Mouse (Mus musculus): Measurements from ENCODE around the gene Ano2. TPM values are rescaled to one million over a fixed set of nuclear protein-coding genes. Genes with fewer than 3 reads are reported as not detected.

Gene Ano2
- polyA plus RNA-seq, 1 experiment from 2014 or later = 0.34 TPM

- Histone ChIP-seq H3K27me3 (no peaks in the 10 kb centered on the region), H3K9ac (no peak overlapping the region), H3K9me3 (no peaks in the 10 kb centered on the region), H3K4me1 (no peaks in the 10 kb centered on the region), H3K4me2 (no peak overlapping the region), H3K27ac (no peak overlapping the region), H3K36me3 (no peaks in the 10 kb centered on the region), H3K4me3 (no peak overlapping the region)
- ATAC-seq (ENCODE audit: insufficient number of reproducible peaks, insufficient read depth, low FRiP score, low TSS enrichment, low read depth) = no peak
- 72% methylated on average over 4 of the region's 4 CpGs for WGBS
Observed at GRCm38 (mm10) chr6:125851196-125851595, 161.0 kb downstream of the Ano2 start.

GRCm38 (mm10) chr6:125858294-125858693 lies 168.1 kb downstream of the Ano2 start:
- 30% methylated on average over 1 of the region's 1 CpGs for WGBS
- Histone ChIP-seq H3K27ac (no peak overlapping the region), H3K4me2 (no peak overlapping the region), H3K4me3 (no peak overlapping the region), H3K9ac (no peak overlapping the region), H3K36me3 (no peaks in the 10 kb centered on the region), H3K27me3 (no peaks in the 10 kb centered on the region), H3K4me1 (no peaks in the 10 kb centered on the region), H3K9me3 (no peaks in the 10 kb centered on the region)
- no peak for ATAC-seq (ENCODE audit: insufficient number of reproducible peaks, insufficient read depth, low FRiP score, low TSS enrichment, low read depth)

GRCm38 (mm10) chr6:125868516-125868915 lies 178.3 kb downstream of the Ano2 start:
- Histone ChIP-seq H3K4me3 (no peak overlapping the region), H3K9ac (no peak overlapping the region), H3K4me1 (no peaks in the 10 kb centered on the region), H3K36me3 (no peaks in the 10 kb centered on the region), H3K4me2 (no peak overlapping the region), H3K27ac (no peak overlapping the region), H3K9me3 (no peaks in the 10 kb centered on the region), H3K27me3 (0 out of 2 replicates have a peak, but pooled peaks cover 3% of the 10 kb centered on the region)
- ATAC-seq (ENCODE audit: insufficient number of reproducible peaks, insufficient read depth, low FRiP score, low TSS enrichment, low read depth) = no peak
- WGBS = 32% methylated on average over 2 of the region's 2 CpGs

GRCm38 (mm10) chr6:125871482-125871881 lies 181.3 kb downstream of the Ano2 start:
- no peaks in the 10 kb centered on the region for H3K4me1 ChIP-seq
- no peak overlapping the region for H3K27ac ChIP-seq
- ATAC-seq (ENCODE audit: insufficient number of reproducible peaks, insufficient read depth, low FRiP score, low TSS enrichment, low read depth) = no peak
- H3K4me3 ChIP-seq = no peak overlapping the region
- H3K9ac ChIP-seq = no peak overlapping the region
- no peak overlapping the region for H3K4me2 ChIP-seq
- H3K36me3 ChIP-seq = no peaks in the 10 kb centered on the region
- 81% methylated on average over 4 of the region's 4 CpGs for WGBS
- H3K27me3 ChIP-seq = 0 out of 2 replicates have a peak, but pooled peaks cover 3% of the 10 kb centered on the region
- H3K9me3 ChIP-seq = no peaks in the 10 kb centered on the region

GRCm38 (mm10) chr6:125874742-125875141 lies 184.5 kb downstream of the Ano2 start:
- H3K4me3 ChIP-seq = no peak overlapping the region
- H3K27ac ChIP-seq = no peak overlapping the region
- H3K9me3 ChIP-seq = no peaks in the 10 kb centered on the region
- no peak for ATAC-seq (ENCODE audit: insufficient number of reproducible peaks, insufficient read depth, low FRiP score, low TSS enrichment, low read depth)
- H3K36me3 ChIP-seq = no peaks in the 10 kb centered on the region
- H3K27me3 ChIP-seq = 0 out of 2 replicates have a peak, but pooled peaks cover 3% of the 10 kb centered on the region
- no peak overlapping the region for H3K4me2 ChIP-seq
- H3K9ac ChIP-seq = no peak overlapping the region
- H3K4me1 ChIP-seq = no peaks in the 10 kb centered on the region
- 84% methylated on average over 6 of the region's 6 CpGs for WGBS

- Histone ChIP-seq H3K4me1 (no peaks in the 10 kb centered on the region), H3K27ac (no peak overlapping the region), H3K4me2 (no peak overlapping the region), H3K9me3 (no peaks in the 10 kb centered on the region), H3K27me3 (no peaks in the 10 kb centered on the region), H3K9ac (no peak overlapping the region), H3K36me3 (no peaks in the 10 kb centered on the region), H3K4me3 (no peak overlapping the region)
- ATAC-seq (ENCODE audit: insufficient number of reproducible peaks, insufficient read depth, low FRiP score, low TSS enrichment, low read depth) = no peak
- 89% methylated on average over 1 of the region's 1 CpGs for WGBS
Observed at GRCm38 (mm10) chr6:125876884-125877283, 186.7 kb downstream of the Ano2 start.

GRCm38 (mm10) chr6:125878671-125879070 lies 188.5 kb downstream of the Ano2 start:
- Histone ChIP-seq H3K4me1 (no peaks in the 10 kb centered on the region), H3K9me3 (no peaks in the 10 kb centered on the region), H3K4me3 (no peak overlapping the region), H3K27me3 (no peaks in the 10 kb centered on the region), H3K36me3 (no peaks in the 10 kb centered on the region), H3K4me2 (no peak overlapping the region), H3K27ac (no peak overlapping the region), H3K9ac (no peak overlapping the region)
- 62% methylated on average over 2 of the region's 2 CpGs for WGBS
- no peak for ATAC-seq (ENCODE audit: insufficient number of reproducible peaks, insufficient read depth, low FRiP score, low TSS enrichment, low read depth)

GRCm38 (mm10) chr6:125879306-125879705 lies 189.1 kb downstream of the Ano2 start:
- no peak for ATAC-seq (ENCODE audit: insufficient number of reproducible peaks, insufficient read depth, low FRiP score, low TSS enrichment, low read depth)
- Histone ChIP-seq H3K9ac (no peak overlapping the region), H3K4me2 (no peak overlapping the region), H3K4me3 (no peak overlapping the region), H3K36me3 (no peaks in the 10 kb centered on the region), H3K27ac (no peak overlapping the region), H3K9me3 (no peaks in the 10 kb centered on the region), H3K27me3 (no peaks in the 10 kb centered on the region), H3K4me1 (no peaks in the 10 kb centered on the region)
- WGBS = 88% methylated on average over 7 of the region's 7 CpGs

GRCm38 (mm10) chr6:125888596-125888995 lies 198.4 kb downstream of the Ano2 start:
- H3K27me3 ChIP-seq = no peaks in the 10 kb centered on the region
- no peaks in the 10 kb centered on the region for H3K36me3 ChIP-seq
- ATAC-seq (ENCODE audit: insufficient number of reproducible peaks, insufficient read depth, low FRiP score, low TSS enrichment, low read depth) = no peak
- no peaks in the 10 kb centered on the region for H3K9me3 ChIP-seq
- no peak overlapping the region for H3K4me2 ChIP-seq
- no peak overlapping the region for H3K4me3 ChIP-seq
- 93% methylated on average over 1 of the region's 1 CpGs for WGBS
- no peak overlapping the region for H3K9ac ChIP-seq
- H3K27ac ChIP-seq = no peak overlapping the region
- no peaks in the 10 kb centered on the region for H3K4me1 ChIP-seq

GRCm38 (mm10) chr6:125894340-125894739 lies 204.1 kb downstream of the Ano2 start:
- ATAC-seq (ENCODE audit: insufficient number of reproducible peaks, insufficient read depth, low FRiP score, low TSS enrichment, low read depth) = no peak
- H3K9ac ChIP-seq = no peak overlapping the region

GRCm38 (mm10) chr6:125914446-125914845 lies 224.2 kb downstream of the Ano2 start:
- no peak for ATAC-seq (ENCODE audit: insufficient number of reproducible peaks, insufficient read depth, low FRiP score, low TSS enrichment, low read depth)
- Histone ChIP-seq H3K27ac (no peak overlapping the region), H3K9me3 (no peaks in the 10 kb centered on the region), H3K36me3 (no peaks in the 10 kb centered on the region), H3K9ac (no peak overlapping the region), H3K4me2 (no peak overlapping the region), H3K4me1 (no peaks in the 10 kb centered on the region), H3K4me3 (no peak overlapping the region), H3K27me3 (no peaks in the 10 kb centered on the region)
- 76% methylated on average over 9 of the region's 9 CpGs for WGBS

More at GRCm38 (mm10) chr6:125894340-125894739, 204.1 kb downstream of the Ano2 start:
- no peak overlapping the region for H3K4me3 ChIP-seq
- no peaks in the 10 kb centered on the region for H3K27me3 ChIP-seq
- WGBS = 73% methylated on average over 3 of the region's 3 CpGs
- no peaks in the 10 kb centered on the region for H3K36me3 ChIP-seq
- no peak overlapping the region for H3K27ac ChIP-seq
- no peaks in the 10 kb centered on the region for H3K4me1 ChIP-seq
- H3K9me3 ChIP-seq = no peaks in the 10 kb centered on the region
- H3K4me2 ChIP-seq = no peak overlapping the region

GRCm38 (mm10) chr6:125922746-125923145 lies 232.5 kb downstream of the Ano2 start:
- Histone ChIP-seq H3K4me1 (no peaks in the 10 kb centered on the region), H3K9ac (no peak overlapping the region), H3K27me3 (no peaks in the 10 kb centered on the region), H3K4me3 (no peak overlapping the region), H3K36me3 (no peaks in the 10 kb centered on the region), H3K4me2 (no peak overlapping the region), H3K27ac (no peak overlapping the region), H3K9me3 (no peaks in the 10 kb centered on the region)
- ATAC-seq (ENCODE audit: insufficient number of reproducible peaks, insufficient read depth, low FRiP score, low TSS enrichment, low read depth) = no peak
- WGBS = 68% methylated on average over 3 of the region's 3 CpGs

GRCm38 (mm10) chr6:125924979-125925378 lies 234.8 kb downstream of the Ano2 start:
- Histone ChIP-seq H3K4me2 (no peak overlapping the region), H3K9ac (no peak overlapping the region), H3K36me3 (no peaks in the 10 kb centered on the region), H3K27ac (no peak overlapping the region), H3K9me3 (no peaks in the 10 kb centered on the region), H3K27me3 (no peaks in the 10 kb centered on the region), H3K4me1 (no peaks in the 10 kb centered on the region), H3K4me3 (no peak overlapping the region)
- ATAC-seq (ENCODE audit: insufficient number of reproducible peaks, insufficient read depth, low FRiP score, low TSS enrichment, low read depth) = no peak
- WGBS = 61% methylated on average over 2 of the region's 2 CpGs

All from embryonic facial prominence, embryonic 13.5 days (tissue).